Mouse (Mus musculus): Measurements from ENCODE around the gene Btnl10. TPM values are rescaled to one million over a fixed set of nuclear protein-coding genes. Genes with fewer than 3 reads are reported as not detected.

Btnl10 gene
- not detected in 2 replicates for polyA plus RNA-seq (2015; fragmentation: Nextera tagmentation; extraction: Ambion mirVana)

DNA sequence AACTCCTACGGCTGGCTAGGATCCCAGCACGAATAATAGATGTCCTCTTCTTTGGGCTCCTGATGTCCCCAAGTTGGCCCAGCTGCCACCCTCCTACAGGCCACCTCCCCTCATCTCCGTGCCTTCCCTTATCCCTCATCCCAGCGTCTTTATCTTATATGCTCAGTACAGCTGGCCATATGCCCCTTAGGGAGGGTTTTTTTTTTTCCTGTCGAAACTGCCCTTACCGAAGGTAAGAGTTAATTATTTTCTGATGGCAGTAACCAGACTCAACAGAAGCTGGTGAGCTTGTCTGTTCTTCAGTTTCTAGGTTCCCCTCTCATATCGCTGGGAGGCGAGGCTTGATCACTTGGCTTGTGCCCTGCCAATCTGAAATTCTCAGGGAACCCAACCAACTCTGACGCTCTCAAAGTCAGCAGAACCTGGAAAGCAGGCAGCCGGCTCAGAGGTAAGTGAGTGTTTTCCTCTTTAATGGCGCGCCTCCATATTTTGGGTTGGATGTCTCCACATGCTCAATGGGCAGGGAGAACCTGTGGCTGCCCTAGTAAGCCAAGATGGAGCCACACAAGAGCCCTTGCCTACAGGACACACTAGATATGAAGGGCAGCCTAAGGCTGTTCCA, at the start of gene Btnl10:
Gene Btnl10 (plus strand): TSS at position 164 of the 622 bp plus-strand sequence.
- no peak within 1 kb of the TSS for H3K4me3 ChIP-seq (replicated peaks)
- no peaks in the 10 kb centered on the region for H3K9me3 ChIP-seq (replicated peaks)
- ATAC-seq (ENCODE audit: insufficient number of reproducible peaks, low FRiP score, low TSS enrichment, low read depth): no peak
- H3K9ac ChIP-seq: no peak within 1 kb of the TSS
- WGBS: 69% methylated on average over 12 of the region's 12 CpGs
- H3K4me1 ChIP-seq: 0 out of 2 replicates have a peak, but pooled peaks cover 5% of the 10 kb centered on the region
- no peak within 1 kb of the TSS for H3K4me2 ChIP-seq (replicated peaks)
- H3K27me3 ChIP-seq: no peaks in the 10 kb centered on the region
- no peak within 1 kb of the TSS for H3K27ac ChIP-seq (replicated peaks)
- H3K36me3 ChIP-seq: no peaks in the 10 kb centered on the region

DNA sequence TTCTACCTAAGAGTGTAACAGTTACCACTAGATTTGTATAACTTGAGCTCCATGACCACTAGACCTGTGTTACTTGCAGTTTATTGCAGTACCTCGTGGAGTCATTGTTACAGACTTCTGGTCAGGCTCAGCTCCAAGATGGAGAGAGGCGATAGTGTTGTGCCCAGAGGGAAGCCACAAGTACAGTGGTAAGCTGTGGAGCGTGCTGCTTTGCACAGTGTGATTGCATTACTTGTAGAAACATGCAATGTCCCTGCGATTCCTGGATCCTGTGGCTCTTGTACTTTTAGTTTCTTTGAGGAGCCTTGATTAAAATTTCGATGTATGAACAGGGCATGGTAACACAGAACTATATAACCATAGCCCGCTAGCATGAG, 49.8 kb upstream of the Btnl10 start:
- Histone ChIP-seq H3K4me3 (replicated peaks) (peak overlapping the region; percentile 64), H3K9ac (peak overlapping the region; percentile 21), H3K4me1 (peaks cover 9% of the 10 kb centered on the region; the same call in 1 of the 2 replicates), H3K4me2 (replicated peaks) (peak overlapping the region; percentile 72), H3K27me3 (no peaks in the 10 kb centered on the region), H3K27ac (replicated peaks) (no peak overlapping the region), H3K36me3 (peaks cover 15% of the 10 kb centered on the region), H3K9me3 (replicated peaks) (no peaks in the 10 kb centered on the region)
- 73% methylated on average over 6 of the region's 6 CpGs for WGBS
- no peak for ATAC-seq (ENCODE audit: insufficient number of reproducible peaks, low FRiP score, low TSS enrichment, low read depth)

DNA sequence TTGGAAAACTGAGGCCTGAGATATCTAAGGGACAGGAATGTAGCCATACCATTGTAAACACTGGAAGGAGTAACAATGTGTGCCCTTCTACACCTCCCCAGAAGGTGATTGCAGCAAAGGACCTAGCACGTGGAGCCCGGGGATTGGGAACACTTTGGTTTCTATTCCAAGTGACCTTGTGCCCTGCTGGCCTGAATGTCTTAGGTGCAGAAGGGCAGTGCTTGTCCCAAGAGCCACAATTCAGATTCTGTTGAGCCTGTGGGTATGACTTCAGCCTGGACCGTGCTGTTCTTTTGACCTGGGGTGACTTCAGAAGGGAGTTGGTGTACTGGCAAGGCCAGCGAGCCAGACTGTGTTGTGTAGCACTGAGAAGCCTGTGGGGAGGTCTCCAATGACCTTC, 46.7 kb upstream of the Btnl10 start:
- H3K9me3 ChIP-seq (replicated peaks): no peaks in the 10 kb centered on the region
- H3K36me3 ChIP-seq: peaks cover 15% of the 10 kb centered on the region
- no peak overlapping the region for H3K27ac ChIP-seq (replicated peaks)
- no peak overlapping the region for H3K4me2 ChIP-seq (replicated peaks)
- no peak overlapping the region for H3K9ac ChIP-seq
- no peak for ATAC-seq (ENCODE audit: insufficient number of reproducible peaks, low FRiP score, low TSS enrichment, low read depth)
- no peak overlapping the region for H3K4me3 ChIP-seq (replicated peaks)
- peaks cover 9% of the 10 kb centered on the region; the same call in 1 of the 2 replicates for H3K4me1 ChIP-seq
- no peaks in the 10 kb centered on the region for H3K27me3 ChIP-seq
- 88% methylated on average over 4 of the region's 4 CpGs for WGBS

DNA sequence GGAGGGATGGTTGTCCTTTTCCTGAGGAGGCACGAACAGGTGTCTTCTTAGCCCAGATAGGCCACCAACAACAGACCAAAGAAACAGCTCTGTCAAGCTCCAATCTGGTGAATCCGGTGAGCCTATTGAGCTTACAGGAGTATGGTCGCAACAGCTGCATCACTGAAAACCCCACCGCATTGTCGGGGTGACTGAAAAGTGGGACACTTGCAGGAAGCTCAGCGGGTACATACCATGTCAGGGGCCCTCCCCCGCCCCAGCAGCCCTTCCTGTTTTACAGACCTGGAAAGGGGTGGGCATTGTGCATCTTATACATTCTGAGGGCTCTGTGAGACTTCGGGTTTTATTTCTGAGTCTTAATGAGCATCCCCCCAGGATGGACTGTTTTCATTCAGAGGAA, 34.0 kb upstream of the Btnl10 start:
- Histone ChIP-seq H3K4me1 (no peaks in the 10 kb centered on the region), H3K27me3 (no peaks in the 10 kb centered on the region), H3K36me3 (peaks cover 40% of the 10 kb centered on the region), H3K9ac (no peak overlapping the region), H3K4me2 (replicated peaks) (no peak overlapping the region), H3K27ac (replicated peaks) (no peak overlapping the region), H3K4me3 (replicated peaks) (no peak overlapping the region), H3K9me3 (replicated peaks) (no peaks in the 10 kb centered on the region)
- 81% methylated on average over 8 of the region's 8 CpGs for WGBS
- no peak for ATAC-seq (ENCODE audit: insufficient number of reproducible peaks, low FRiP score, low TSS enrichment, low read depth)

DNA sequence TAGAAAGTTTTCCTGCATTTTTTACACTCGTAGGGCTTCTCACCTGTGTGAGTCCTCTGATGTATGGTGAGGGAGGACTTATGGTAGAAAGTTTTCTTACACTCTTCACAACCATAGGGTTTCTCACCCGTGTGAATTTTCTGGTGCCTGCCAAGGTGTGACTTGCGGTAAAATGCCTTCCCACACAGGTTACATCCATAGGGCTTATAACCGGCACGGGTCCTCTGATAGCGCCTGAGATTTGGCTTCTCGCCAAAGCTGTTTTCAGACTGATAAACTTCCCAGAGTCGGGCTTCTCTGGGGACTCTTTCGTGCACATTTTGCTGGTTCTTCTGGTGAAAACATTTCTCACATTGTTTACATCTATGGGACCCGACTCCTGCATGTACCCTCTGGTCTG, 27.2 kb upstream of the Btnl10 start:
- H3K9me3 ChIP-seq (replicated peaks): no peaks in the 10 kb centered on the region
- H3K9ac ChIP-seq: no peak overlapping the region
- WGBS: 87% methylated on average over 10 of the region's 10 CpGs
- no peak overlapping the region for H3K4me3 ChIP-seq (replicated peaks)
- no peak for ATAC-seq (ENCODE audit: insufficient number of reproducible peaks, low FRiP score, low TSS enrichment, low read depth)
- H3K4me2 ChIP-seq (replicated peaks): no peak overlapping the region
- H3K4me1 ChIP-seq: no peaks in the 10 kb centered on the region
- H3K27ac ChIP-seq (replicated peaks): no peak overlapping the region
- H3K36me3 ChIP-seq: peaks cover 53% of the 10 kb centered on the region
- H3K27me3 ChIP-seq: no peaks in the 10 kb centered on the region

DNA sequence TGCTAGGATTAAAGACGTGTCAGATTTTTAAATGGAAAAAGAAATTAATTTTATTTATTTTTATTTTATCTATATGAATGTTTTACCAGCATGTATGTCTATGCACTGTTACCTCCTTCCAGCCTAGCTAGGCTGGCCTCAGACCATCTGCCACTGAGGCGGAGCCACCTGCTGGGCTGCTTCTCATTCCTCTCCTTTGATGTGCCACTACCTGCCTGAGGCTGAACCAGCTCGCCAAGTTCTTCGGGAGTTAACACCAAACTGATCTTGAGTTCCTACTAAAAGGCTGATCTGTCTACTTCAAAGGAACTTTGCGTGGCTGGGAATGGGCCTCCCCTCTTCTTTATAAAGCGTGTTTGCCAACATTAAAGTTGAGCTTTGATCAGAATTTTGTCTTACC, 23.3 kb upstream of the Btnl10 start:
- H3K4me2 ChIP-seq (replicated peaks): no peak overlapping the region
- no peak overlapping the region for H3K9ac ChIP-seq
- WGBS: 58% methylated on average over 6 of the region's 6 CpGs
- no peaks in the 10 kb centered on the region for H3K4me1 ChIP-seq
- H3K4me3 ChIP-seq (replicated peaks): no peak overlapping the region
- H3K9me3 ChIP-seq (replicated peaks): no peaks in the 10 kb centered on the region
- H3K27me3 ChIP-seq: no peaks in the 10 kb centered on the region
- ATAC-seq (ENCODE audit: insufficient number of reproducible peaks, low FRiP score, low TSS enrichment, low read depth): no peak
- H3K36me3 ChIP-seq: peaks cover 60% of the 10 kb centered on the region
- no peak overlapping the region for H3K27ac ChIP-seq (replicated peaks)

DNA sequence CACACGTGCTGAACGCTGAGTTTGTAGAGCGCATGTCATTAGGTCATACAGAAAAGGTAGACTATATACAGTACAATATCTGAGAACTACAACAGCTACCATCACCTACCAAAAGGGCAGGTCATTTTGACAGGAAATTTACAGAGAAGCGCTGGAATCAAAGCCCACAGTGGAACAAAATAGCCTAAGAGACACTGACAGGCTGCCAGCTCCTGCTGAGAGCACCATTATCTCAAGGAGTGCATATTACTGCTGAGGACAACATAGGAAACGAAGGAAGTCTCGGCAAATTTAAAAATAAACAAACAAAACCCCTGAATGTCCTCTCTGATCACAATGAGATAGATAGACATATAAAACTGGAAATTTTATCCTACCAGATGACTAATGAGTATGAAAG, 20.2 kb upstream of the Btnl10 start:
- Histone ChIP-seq H3K4me1 (peaks cover 4% of the 10 kb centered on the region; the same call in 1 of the 2 replicates), H3K36me3 (peaks cover 40% of the 10 kb centered on the region), H3K27ac (replicated peaks) (no peak overlapping the region), H3K4me2 (replicated peaks) (no peak overlapping the region), H3K9me3 (replicated peaks) (no peaks in the 10 kb centered on the region), H3K27me3 (no peaks in the 10 kb centered on the region), H3K9ac (no peak overlapping the region), H3K4me3 (replicated peaks) (no peak overlapping the region)
- WGBS: 89% methylated on average over 6 of the region's 6 CpGs
- ATAC-seq (ENCODE audit: insufficient number of reproducible peaks, low FRiP score, low TSS enrichment, low read depth): no peak

DNA sequence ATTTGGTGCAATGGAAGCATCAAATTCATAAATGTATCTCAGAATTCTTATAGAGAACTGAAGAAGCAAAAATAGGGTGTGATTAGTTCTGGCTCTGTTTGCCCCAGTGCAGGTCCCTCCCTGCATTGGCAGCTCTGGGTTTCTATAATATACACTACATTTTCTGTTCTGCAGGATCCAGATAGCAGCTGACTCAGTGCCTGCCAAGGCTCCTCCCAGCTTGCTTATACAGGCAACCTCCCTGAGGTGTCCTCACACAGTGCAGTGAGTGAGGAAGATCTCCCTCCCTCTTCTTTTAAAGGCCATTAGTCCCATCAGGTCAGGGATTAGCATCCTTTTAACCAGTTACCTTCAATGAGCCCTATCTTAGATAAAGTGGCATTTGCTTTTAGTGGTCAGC, 16.6 kb upstream of the Btnl10 start:
- Histone ChIP-seq H3K9ac (no peak overlapping the region), H3K27me3 (no peaks in the 10 kb centered on the region), H3K9me3 (replicated peaks) (no peaks in the 10 kb centered on the region), H3K27ac (replicated peaks) (no peak overlapping the region), H3K4me3 (replicated peaks) (no peak overlapping the region), H3K36me3 (peaks cover 18% of the 10 kb centered on the region), H3K4me2 (replicated peaks) (no peak overlapping the region), H3K4me1 (peaks cover 13% of the 10 kb centered on the region)
- ATAC-seq (ENCODE audit: insufficient number of reproducible peaks, low FRiP score, low TSS enrichment, low read depth): no peak

DNA sequence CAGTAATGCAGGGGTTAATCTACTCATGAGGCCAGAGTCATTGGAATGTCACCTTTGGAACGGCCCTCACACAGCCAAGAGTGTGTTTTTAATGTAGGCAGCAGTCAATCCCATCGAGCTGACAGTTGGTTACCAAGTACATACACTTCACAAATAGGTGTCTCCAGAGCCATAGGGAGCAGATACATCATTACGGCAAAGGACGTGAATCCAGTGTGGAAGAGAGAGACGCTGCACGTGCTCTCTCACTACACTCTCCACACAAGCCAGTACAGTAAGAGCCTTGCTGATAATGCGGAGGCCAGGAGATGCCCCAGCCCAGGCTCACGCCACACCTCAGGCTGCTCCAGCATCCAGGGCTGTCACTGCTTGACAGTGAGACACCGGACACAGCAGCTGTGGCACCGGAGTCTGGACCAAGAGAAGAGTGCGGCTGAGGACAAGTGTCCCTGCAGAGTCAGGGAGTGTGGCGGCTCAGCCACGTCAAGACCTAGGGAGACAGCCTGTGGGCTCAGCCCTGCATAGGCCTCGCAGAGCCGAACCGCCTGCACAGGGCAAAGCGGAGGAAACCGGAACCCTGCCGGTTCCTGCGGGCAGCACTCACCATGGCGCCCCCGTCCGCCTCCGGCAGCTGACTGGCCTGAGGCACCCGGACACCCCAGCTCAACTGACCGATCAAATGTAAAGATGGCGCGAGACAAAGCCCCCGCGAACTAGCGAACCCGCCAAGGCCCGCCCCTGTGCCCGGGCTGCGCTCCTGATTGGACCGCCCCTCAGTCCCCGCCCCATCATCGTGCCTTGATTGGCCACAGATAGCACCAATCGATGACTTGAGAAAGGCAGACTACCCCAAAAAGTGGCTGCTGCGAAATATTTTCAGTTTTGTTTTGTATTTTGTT, 13.9 kb upstream of the Btnl10 start, which contains the start of gene Zfp39:
Gene Zfp39 (minus strand): TSS at position 715 of the 899 bp plus-strand sequence.
- no peaks in the 10 kb centered on the region for H3K9me3 ChIP-seq (replicated peaks)
- peaks cover 6% of the 10 kb centered on the region for H3K36me3 ChIP-seq
- H3K4me1 ChIP-seq: peaks cover 13% of the 10 kb centered on the region
- peak within 1 kb of the TSS; percentile 82 for H3K4me3 ChIP-seq (replicated peaks)
- ATAC-seq (ENCODE audit: insufficient number of reproducible peaks, low FRiP score, low TSS enrichment, low read depth): peak; percentile 97
- peak within 1 kb of the TSS; percentile 77 for H3K4me2 ChIP-seq (replicated peaks)
- H3K9ac ChIP-seq: peak within 1 kb of the TSS; percentile 84
- H3K27ac ChIP-seq (replicated peaks): peak within 1 kb of the TSS; percentile 82
- no peaks in the 10 kb centered on the region for H3K27me3 ChIP-seq
- WGBS: under 1% methylated on average over 40 of the region's 40 CpGs

DNA sequence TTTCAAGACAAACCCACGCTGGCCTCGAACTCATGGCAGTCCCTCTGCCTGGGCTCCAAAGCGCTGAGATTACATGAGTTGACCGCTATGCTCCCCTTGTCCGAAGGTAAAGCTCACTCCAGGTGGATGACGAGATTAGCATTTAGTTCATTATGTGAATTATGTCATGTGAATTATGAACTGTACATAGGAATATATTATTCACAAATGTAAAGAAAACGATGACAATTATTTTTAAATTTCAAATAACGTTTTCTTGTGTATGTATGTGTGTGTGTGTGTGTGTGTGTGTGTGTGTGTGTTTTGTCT, 13.3 kb upstream of the Btnl10 start:
- peaks cover 13% of the 10 kb centered on the region for H3K4me1 ChIP-seq
- peak overlapping the region; percentile 33 for H3K9ac ChIP-seq
- ATAC-seq (ENCODE audit: insufficient number of reproducible peaks, low FRiP score, low TSS enrichment, low read depth): 0 out of 2 replicates have a peak, but pooled peaks have one; percentile 2
- no peaks in the 10 kb centered on the region for H3K9me3 ChIP-seq (replicated peaks)
- peak overlapping the region; percentile 82 for H3K4me3 ChIP-seq (replicated peaks)
- peak overlapping the region; percentile 82 for H3K27ac ChIP-seq (replicated peaks)
- peak overlapping the region; percentile 77 for H3K4me2 ChIP-seq (replicated peaks)
- 2% methylated on average over 8 of the region's 8 CpGs for WGBS
- no peaks in the 10 kb centered on the region for H3K27me3 ChIP-seq
- H3K36me3 ChIP-seq: peaks cover 5% of the 10 kb centered on the region

DNA sequence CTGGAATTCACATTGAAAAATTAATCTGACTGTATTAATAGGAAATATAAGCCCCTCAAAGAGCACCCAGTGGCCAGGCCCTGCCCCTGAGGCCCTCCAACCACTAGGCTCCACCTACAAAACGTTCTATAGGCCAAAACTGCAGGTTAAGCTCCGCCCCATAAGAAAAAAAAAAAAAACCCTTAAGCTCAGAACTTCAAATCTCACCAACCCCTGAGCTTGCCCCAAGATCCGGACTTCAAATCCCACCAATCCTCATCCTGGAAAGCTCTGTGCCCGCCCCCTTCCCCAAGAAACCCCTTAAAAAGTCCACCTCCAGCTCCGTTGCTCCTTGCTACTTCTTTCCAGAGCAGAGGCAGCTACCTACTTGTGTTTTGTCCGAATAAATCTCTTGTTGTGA, 12.9 kb upstream of the Btnl10 start:
- Histone ChIP-seq H3K4me2 (replicated peaks) (peak overlapping the region; percentile 77; the same call in 1 of the 2 replicates), H3K9me3 (replicated peaks) (no peaks in the 10 kb centered on the region), H3K9ac (no peak overlapping the region), H3K27me3 (no peaks in the 10 kb centered on the region), H3K27ac (replicated peaks) (no peak overlapping the region), H3K4me3 (replicated peaks) (peak overlapping the region; percentile 82; the same call in 1 of the 2 replicates), H3K36me3 (peaks cover 5% of the 10 kb centered on the region), H3K4me1 (peaks cover 13% of the 10 kb centered on the region)
- no peak for ATAC-seq (ENCODE audit: insufficient number of reproducible peaks, low FRiP score, low TSS enrichment, low read depth)
- 43% methylated on average over 6 of the region's 6 CpGs for WGBS
